Mouse (Mus musculus) layer of hippocampus, adult 18-20 months (tissue): ENCODE measurements around the gene Clec4g. TPM values are rescaled to one million over a fixed set of nuclear protein-coding genes. Genes with fewer than 3 reads are reported as not detected.

Experiments used
- DNase-seq, 2 experiments: peaks; one replicate each; pipeline ENCODE4 v3.0.0; 2022; ENCODE audit warnings: low spot score in 2 of 2
- total RNA-seq, 2 experiments: library from RNA; stranded (reverse); gene quantifications; 2 replicates each; pipeline ENCODE4 v1.2.3; 2021

Gene Clec4g
- total RNA-seq, 2 experiments from 2014 or later, result not detected

DNA sequence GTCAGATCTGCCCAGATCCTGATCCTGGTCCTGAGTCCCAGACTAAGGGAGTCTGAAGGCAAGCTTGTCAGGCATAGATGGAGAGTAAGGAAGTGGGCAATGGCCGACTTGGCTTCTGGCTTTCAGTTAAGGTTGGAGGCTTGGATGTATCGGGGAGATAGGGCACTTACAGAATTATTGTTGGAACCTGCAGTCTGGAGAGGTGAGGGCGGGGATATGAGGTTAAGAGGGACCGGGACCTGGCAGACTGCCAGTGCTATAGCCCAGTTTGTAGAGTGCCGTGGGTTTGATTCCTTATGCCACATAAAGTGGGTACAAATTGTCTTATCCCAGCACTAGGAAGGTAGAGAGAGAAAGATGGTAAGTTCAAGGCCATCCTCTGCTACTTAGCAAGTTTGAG lies 40.8 kb downstream of the Clec4g start:
- DNase-seq, result no peak

DNA sequence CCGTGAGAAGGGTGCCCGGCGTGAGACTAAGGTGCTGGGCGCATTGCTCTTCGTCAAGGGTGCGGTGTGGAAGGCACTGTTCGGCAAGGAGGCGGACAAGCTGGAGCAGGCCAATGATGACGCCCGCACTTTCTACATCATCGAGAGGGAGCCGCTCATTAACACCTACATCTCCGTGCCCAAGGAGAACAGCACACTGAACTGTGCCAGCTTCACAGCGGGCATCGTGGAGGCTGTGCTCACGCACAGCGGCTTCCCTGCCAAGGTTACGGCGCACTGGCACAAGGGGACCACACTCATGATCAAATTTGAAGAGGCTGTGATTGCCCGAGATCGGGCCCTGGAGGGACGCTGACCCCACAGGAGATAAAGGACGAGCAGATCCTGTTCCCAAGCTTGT lies 41.2 kb downstream of the Clec4g start:
- DNase-seq, result no peak

DNA sequence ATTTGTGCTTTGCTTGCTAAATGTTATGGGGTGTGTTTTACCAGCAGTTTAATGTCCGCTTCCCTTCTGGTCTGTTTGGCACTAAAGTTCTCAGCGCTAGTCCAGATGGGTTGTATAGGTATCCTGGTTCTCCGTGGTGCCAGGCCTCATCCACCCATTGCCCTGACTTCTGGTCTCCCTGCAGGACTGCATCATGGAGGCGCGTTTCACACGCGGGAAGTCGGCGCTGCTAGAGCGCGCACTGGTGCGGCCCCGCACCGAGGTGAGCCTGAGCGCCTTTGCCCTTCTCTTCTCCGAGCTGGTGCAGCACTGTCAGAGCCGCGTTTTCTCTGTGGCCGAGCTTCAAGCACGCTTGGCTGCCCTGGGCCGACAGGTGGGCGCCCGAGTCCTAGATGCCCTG lies 41.6 kb downstream of the Clec4g start:
- DNase-seq, result no peak

DNA sequence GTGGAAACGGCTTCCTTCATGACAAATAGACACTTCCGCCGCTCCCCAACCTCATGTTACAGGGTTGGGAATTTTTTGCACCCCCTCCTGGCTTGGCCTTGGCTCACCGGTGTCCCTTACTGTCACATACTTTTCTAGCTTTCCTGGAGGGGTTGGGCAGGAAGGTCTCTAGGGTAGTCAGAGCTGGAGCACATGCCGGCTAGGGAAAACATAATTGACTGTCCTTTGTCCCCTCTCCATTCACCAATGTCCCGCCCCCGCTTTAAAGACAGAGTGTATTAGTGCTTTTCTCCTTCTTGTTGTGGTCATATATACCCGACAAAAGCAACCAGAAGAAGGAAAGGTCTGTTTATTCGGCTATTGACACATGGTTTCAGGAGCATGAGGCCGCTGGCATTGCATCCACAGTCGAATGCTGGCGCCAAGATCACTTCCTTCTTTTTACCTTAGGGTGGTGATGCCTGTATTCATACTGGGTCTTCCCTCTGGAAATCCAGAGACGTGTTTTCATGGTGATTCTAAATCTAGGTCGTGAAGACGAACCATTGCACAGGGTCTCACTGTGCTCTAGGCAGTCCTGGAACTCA lies 43.4 kb downstream of the Clec4g start:
- no peak for DNase-seq

DNA sequence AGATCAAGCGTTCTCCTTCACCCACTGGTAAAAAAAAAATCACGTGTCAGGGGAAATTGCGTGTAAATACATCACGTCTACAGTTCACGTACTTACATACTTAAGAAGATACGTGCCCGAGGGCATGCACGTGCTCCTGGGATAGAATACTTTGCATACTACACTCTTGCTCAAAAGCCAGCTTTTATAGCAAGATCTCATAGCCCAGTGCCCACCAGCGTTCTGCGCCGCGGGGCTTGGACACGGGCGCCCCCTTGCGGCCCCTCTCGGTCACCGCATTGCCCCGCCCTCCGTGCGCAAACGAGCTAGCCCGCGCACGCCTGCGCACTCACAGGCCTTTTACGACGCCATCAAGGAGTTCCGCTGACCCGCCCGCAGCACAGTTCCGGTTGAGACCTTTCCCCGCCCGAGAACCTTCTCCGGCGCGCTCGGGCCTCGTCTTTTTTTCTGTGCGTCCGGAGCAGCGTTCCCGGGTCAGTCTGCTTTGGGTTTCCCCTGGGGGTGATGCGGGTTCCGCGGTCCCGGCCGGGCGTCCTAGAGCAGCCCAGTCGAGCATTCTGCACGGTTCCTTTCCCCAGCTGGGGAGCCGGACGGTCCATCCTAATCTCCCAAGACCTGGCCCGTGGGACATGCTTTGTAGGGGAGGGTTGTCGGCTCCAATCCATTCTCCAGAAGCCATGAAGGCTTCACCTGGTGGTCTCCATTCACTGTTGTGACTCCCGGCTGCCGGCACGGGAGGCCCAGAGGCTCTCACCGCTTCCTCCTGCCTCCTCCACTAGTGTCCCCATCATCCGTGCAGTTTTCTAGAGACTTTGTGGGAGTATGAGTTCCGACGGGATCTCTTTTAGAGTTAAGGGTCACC lies 44.1 kb downstream of the Clec4g start, which contains the start of gene Trappc5:
Gene Trappc5 (plus strand): TSS at position 169 of the 862 bp plus-strand sequence.
- DNase-seq, result peak; percentile 94 to 98

DNA sequence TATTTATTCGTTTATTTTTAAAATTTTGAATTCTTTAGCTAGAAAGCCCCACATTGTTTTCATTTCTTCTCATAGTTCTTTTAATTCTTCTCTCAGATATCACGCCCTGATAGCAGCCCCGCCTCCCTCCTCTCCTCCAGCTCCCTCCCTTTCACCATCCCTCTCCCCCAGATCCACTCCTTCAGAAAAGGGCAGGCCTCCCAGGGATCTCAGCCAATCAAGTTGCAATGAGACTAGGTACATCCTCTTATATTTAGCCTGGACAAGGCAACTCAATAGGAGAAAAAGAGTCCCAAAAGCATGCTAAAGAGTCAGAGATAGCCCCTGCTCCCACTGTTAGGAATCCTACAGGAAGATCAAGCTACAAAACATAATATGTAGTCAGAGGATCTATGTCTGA lies 45.8 kb downstream of the Clec4g start:
- DNase-seq, result no peak

DNA sequence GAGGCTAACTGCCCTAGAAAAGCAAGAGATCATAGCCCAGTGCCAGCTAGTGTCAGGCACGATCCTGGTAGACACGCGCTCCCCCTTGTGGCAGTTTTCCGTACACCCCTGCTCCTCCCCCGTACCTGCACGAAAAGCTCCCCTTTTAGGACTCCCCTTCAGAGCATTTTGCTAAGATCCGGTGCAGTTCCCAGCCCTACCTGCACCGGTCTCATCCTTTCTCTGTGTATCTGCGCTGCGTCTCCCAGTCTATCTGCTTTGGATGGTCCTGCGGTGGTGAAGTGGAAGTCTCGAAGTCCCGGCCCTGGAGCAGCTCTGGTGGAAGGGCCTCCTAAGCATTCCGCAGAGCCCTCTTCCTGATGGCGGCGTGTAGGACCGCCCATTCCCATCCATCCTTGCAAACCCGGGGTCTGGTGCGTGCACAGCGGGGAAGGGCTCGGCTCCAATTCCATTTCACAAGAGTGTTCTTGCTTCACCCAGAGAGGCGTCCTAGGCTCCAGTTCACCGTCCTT lies 48.4 kb downstream of the Clec4g start, which contains the start of gene Fcor:
Gene Fcor (minus strand): TSS at position 383 of the 512 bp plus-strand sequence.
- peak; percentile 86 to 96 for DNase-seq

DNA sequence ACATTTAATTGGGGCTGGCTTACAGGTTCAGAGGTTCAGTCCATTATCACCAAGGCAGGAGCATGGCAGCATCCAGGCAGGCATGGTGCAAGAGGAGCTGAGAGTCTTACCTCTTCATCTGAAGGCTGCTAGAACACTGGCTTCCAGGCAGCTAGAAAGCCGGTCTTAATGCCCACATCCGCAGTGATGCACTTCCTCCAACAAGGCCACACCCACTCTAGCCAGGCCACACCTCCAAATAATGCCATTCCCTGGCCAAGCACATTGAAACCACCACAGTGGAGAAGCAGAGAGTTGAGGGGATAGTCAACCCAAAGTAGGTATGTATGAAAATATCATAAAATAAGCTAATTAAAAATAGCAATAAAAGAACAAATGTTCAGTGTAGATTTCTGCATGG lies 50.1 kb downstream of the Clec4g start:
- no peak for DNase-seq

DNA sequence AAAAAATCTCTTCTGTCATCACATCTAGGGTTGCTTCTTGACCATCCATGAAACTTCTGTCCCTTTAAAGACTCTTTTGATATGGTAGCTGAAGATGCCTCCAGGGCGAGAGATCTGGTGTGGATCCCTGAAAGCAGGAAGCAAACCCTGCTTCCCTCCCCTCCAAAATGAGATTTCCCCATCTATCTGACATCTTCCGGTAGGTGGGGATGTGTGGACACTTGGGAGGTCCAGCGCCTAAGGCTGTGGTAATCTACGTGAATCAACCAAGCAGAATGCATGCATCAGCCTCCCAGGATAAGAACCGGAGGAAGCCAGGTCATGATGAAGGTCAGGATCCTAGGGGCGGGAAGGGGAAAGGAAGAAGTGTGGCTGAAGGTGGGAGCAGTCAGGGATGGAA lies 54.9 kb downstream of the Clec4g start, which contains the start of gene Mcemp1:
Gene Mcemp1 (plus strand): TSS at position 248 of the 400 bp plus-strand sequence.
- DNase-seq, result no peak

DNA sequence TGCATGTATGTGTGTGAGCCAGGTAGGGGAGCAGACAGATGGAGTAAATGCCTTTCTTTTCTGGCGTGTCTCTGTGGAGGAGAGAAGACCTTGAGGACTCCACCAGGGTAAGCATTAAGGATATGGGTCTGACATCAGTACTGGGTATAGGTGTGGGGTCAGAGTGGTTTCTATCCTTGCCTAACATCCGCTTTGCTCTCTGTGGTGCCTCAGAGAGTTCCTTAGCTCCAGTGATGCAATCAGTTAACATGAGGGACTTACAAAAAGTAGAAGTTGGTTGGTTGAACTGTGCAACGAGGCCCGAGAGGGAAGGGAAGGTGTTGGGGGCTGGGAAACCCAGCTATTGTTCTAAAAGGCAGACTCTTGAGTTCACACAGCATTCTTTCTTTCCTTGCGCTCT lies 56.0 kb downstream of the Clec4g start:
- no peak for DNase-seq

DNA sequence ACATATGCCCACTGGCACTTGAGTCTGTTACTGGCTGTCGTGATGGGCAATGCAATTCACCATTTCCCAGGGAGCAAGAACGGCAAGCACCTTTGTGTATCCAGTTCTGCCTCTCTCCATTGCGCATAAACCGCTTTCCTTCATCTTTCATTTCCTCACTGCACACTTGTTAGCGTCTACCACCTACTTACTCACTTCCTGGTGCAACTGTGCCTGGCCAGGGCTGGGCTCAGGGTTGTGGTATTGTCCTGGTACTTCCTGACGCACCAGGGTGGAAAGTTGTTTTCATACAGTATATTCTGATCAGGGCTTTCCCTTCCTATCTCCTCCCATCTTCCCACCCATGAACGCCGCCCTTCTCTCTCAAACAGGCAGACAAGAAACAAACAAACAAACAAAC lies 59.6 kb downstream of the Clec4g start:
- no peak for DNase-seq

Other genes starting within 250 kb of the Clec4g start
- gene Tex45, start 249.8 kb downstream of the Clec4g start, total RNA-seq, result under 1 TPM in 1 of 2 experiments, not detected in 1; 0.20 TPM
- 10 to 100 TPM; 30.9 to 31.2 TPM for gene Zfp358, start 227.5 kb downstream of the Clec4g start, total RNA-seq
- gene Mcoln1, start 220.2 kb downstream of the Clec4g start, total RNA-seq, result 10 to 100 TPM; 76.0 to 77.3 TPM
- 10 to 100 TPM; 71.8 to 76.2 TPM for gene Pnpla6, start 205.3 kb downstream of the Clec4g start, total RNA-seq
- gene C330021F23Rik, start 152.7 kb downstream of the Clec4g start, total RNA-seq, result not detected
- 10 to 100 TPM; 31.1 to 36.9 TPM for gene Camsap3, start 133.4 kb downstream of the Clec4g start, total RNA-seq
- gene Xab2, start 99.3 kb downstream of the Clec4g start, total RNA-seq, result 10 to 100 TPM; 39.6 to 41.2 TPM
- gene Pet100, start 99.1 kb downstream of the Clec4g start, total RNA-seq, result 10 to 100 TPM; 80.9 to 84.3 TPM
- under 1 TPM in 1 of 2 experiments, not detected in 1; 0.92 TPM for gene Pcp2, start 95.1 kb downstream of the Clec4g start, total RNA-seq
- 10 to 100 TPM; 43.6 to 52.5 TPM for gene Stxbp2, start 89.7 kb downstream of the Clec4g start, total RNA-seq
- under 1 TPM; 0.74 to 0.79 TPM for gene Retn, start 64.9 kb downstream of the Clec4g start, total RNA-seq
- gene Mcemp1, start 54.9 kb downstream of the Clec4g start, total RNA-seq, result under 1 TPM in 1 of 2 experiments, not detected in 1; 0.23 TPM
- 10 to 100 TPM; 12.9 to 14.8 TPM for gene Fcor, start 48.3 kb downstream of the Clec4g start, total RNA-seq
- 10 to 100 TPM; 29.8 to 32.4 TPM for gene Trappc5, start 44.4 kb downstream of the Clec4g start, total RNA-seq
- gene Fcer2a, start 26.5 kb downstream of the Clec4g start, total RNA-seq, result not detected
- 1 to 10 TPM in 1 of 2 experiments, under 1 TPM in 1; 0.57 to 1.0 TPM for gene Cd209a, start 28.3 kb upstream of the Clec4g start, total RNA-seq
- gene Cd209e, start 133.7 kb upstream of the Clec4g start, total RNA-seq, result not detected
- not detected for gene Cd209d, start 157.9 kb upstream of the Clec4g start, total RNA-seq
- 1 to 10 TPM in 1 of 2 experiments, under 1 TPM in 1; 0.58 to 1.4 TPM for gene Cd209b, start 206.2 kb upstream of the Clec4g start, total RNA-seq
- gene Cd209c, start 234.1 kb upstream of the Clec4g start, total RNA-seq, result under 1 TPM in 1 of 2 experiments, not detected in 1; 0.57 TPM